Mouse (Mus musculus): ENCODE measurements around the gene Olfr209.

DNA sequence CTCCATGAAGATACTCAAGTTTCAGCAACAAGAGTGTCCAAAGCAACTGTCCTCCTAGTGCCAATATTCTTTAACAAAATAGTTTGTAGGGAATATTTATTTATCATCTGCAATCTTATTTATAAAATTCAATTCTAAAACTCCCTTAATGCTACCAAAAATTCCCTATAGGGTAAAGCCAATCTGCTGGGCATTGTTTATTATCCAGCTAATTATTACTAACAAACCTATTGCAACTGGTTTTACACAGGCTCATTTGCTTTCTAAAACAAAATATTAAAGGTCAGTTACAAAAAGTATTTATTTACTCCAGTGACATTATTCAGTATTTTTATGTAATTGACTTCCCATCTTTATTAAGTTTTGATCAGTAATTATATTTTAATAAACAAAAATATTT is 45.6 kb downstream of the Olfr209 start, which contains the start of gene Olfr204:
- TF ChIP-seq POLR2A (IDR thresholded peaks at IDR 0.05; ENCODE audit: control insufficient read depth, extremely low read depth, insufficient read depth, low read length, poor library complexity) (no peak), CTCF (IDR thresholded peaks at IDR 0.05; ENCODE audit: borderline replicate concordance, control insufficient read depth, extremely low read depth, insufficient read depth, low read length, poor library complexity) (no peak)

All from thymus, adult 2 months (tissue).